Mouse (Mus musculus) kidney, postnatal 0 days (tissue): ENCODE results near the gene Nek2. TPM values are rescaled to one million over a fixed set of nuclear protein-coding genes. Genes with fewer than 3 reads are reported as not detected.
A peak's percentile ranks its signal among the peaks of the same experiment; 100 is the strongest.

Experiments
- ATAC-seq: fragments of 200-750 bp; cut with Nextera tagmentation; replicated peaks from 2 replicates; pipeline ENCODE4 v1.8.0; 2017; ENCODE audit warnings: low read depth, moderate number of reproducible peaks, moderate TSS enrichment, moderate library complexity; ENCODE audit not compliant: low FRiP score
- DNase-seq: peaks from one replicate; pipeline ENCODE4 v3.0.0-alpha.2; 2016; ENCODE audit warnings: low spot score
- H3K27ac ChIP-seq: fragments of 300-500 bp; sonication (generic); 2 replicates; pipeline ENCODE4 v1.5.1; 2014; ENCODE audit warnings: mild to moderate bottlenecking
- H3K27me3 ChIP-seq: fragments of 300-500 bp; sonication (generic); 2 replicates; pipeline ENCODE4 v1.6.1; 2014; ENCODE audit warnings: low read length, mixed read lengths; ENCODE audit not compliant: insufficient read depth
- H3K36me3 ChIP-seq: fragments of 300-500 bp; sonication (generic); 2 replicates; pipeline ENCODE4 v1.6.1; 2014; ENCODE audit warnings: low read length, mixed read lengths; ENCODE audit not compliant: insufficient read depth
- H3K4me1 ChIP-seq: fragments of 300-500 bp; sonication (generic); replicated peaks from 2 replicates; pipeline ENCODE4 v1.6.1; 2014; ENCODE audit warnings: antibody characterized with exemption, low read length, mixed read lengths; ENCODE audit not compliant: insufficient read depth
- H3K4me2 ChIP-seq: fragments of 300-500 bp; sonication (generic); 2 replicates; pipeline ENCODE4 v1.6.1; 2014; ENCODE audit warnings: mild to moderate bottlenecking, low read length, moderate library complexity, mixed read lengths
- H3K4me3 ChIP-seq: fragments of 300-500 bp; sonication (generic); replicated peaks from 2 replicates; pipeline ENCODE4 v1.5.1; 2014; ENCODE audit warnings: low read depth, low read length
- H3K9ac ChIP-seq: fragments of 300-500 bp; sonication (generic); 2 replicates; pipeline ENCODE4 v1.6.1; 2014; ENCODE audit warnings: low read depth, low read length
- H3K9me3 ChIP-seq: fragments of 300-500 bp; sonication (generic); replicated peaks from 2 replicates; pipeline ENCODE4 v1.6.1; 2016; ENCODE audit warnings: low read length, inconsistent platforms, mixed read lengths
- CTCF ChIP-seq: IDR thresholded peaks from 2 replicates; pipeline ENCODE4 v1.5.1; 2016; ENCODE audit warnings: antibody characterized with exemption, low read depth, mild to moderate bottlenecking, moderate library complexity
- WGBS: fragments of 180-500 bp; shearing (Covaris S2); extraction: QIAGEN DNeasy Blood & Tissue Kit; methylation state at CpG from one replicate; pipeline ENCODE4 v1.1.7; 2014; 5-methylcytosine and 5-hydroxymethylcytosine counted together
- polyA plus RNA-seq: library from polyadenylated mRNA; unstranded; fragments of >200 nt; fragmentation: Nextera tagmentation; extraction: Ambion mirVana; gene quantifications from 2 replicates; pipeline ENCODE4 v1.2.1, GENCODE M21; 2015

The Nek2 gene
- polyA plus RNA-seq, 1 experiment from 2014 or later = 21.3 TPM

DNA sequence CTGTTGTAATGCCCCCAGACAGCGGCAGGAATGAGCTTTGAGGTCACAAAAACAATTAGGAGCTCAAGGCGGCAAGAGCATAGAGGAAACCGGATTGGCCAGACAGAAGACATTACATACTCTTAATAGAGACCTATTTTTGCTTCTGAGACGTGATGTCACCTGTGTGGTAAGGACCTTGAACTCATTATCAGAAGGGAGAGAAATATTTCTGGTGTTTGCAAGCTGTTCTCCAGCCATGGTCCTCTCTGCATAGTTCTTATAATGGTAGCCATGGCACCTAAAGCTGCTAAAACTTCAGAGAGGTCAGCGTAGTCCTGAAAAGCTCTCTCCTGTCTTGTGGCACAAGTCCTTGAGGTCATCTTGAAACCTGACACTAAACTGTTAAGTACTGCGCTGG lies 35.0 kb upstream of the Nek2 start:
- ATAC-seq (no peak), DNase-seq (no peak)
- no peak overlapping the region for H3K27ac ChIP-seq
- H3K4me3 ChIP-seq = no peak overlapping the region
- no peaks in the 10 kb centered on the region for H3K27me3 ChIP-seq
- no peak overlapping the region for H3K9ac ChIP-seq
- H3K9me3 ChIP-seq = no peaks in the 10 kb centered on the region; the same call in 1 of the 2 replicates
- no peaks in the 10 kb centered on the region for H3K4me1 ChIP-seq
- TF ChIP-seq CTCF = no peak
- H3K36me3 ChIP-seq = no peaks in the 10 kb centered on the region
- WGBS = 47% methylated on average over 6 of the region's 6 CpGs
- H3K4me2 ChIP-seq = no peak overlapping the region

DNA sequence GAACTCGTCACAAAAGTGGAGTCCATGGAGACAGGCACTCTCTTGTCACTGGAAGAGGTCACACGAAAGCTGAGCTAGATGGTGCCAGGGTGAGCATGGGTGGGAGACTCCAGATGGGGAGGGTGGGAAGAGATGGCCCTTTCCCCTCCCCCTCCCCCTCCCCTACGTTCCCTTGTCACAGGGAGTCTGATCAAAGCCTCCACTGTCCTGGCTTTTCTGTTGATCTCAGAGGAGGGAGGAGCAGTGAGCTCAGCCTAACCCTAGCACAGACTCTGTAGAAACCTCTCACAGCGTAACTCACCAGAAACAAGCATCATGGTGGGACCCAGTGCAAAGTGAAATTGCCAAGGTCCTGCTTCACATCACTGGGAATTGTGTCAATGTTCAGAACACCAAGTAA lies 33.9 kb upstream of the Nek2 start:
- no peaks in the 10 kb centered on the region for H3K4me1 ChIP-seq
- no peaks in the 10 kb centered on the region for H3K36me3 ChIP-seq
- 24% methylated on average over 4 of the region's 4 CpGs for WGBS
- no peak for ATAC-seq
- no peak overlapping the region for H3K4me2 ChIP-seq
- no peak overlapping the region for H3K27ac ChIP-seq
- H3K9me3 ChIP-seq = no peaks in the 10 kb centered on the region; the same call in 1 of the 2 replicates
- no peak overlapping the region for H3K9ac ChIP-seq
- no peak for TF ChIP-seq CTCF
- no peak overlapping the region for H3K4me3 ChIP-seq
- DNase-seq = no peak
- no peaks in the 10 kb centered on the region for H3K27me3 ChIP-seq

DNA sequence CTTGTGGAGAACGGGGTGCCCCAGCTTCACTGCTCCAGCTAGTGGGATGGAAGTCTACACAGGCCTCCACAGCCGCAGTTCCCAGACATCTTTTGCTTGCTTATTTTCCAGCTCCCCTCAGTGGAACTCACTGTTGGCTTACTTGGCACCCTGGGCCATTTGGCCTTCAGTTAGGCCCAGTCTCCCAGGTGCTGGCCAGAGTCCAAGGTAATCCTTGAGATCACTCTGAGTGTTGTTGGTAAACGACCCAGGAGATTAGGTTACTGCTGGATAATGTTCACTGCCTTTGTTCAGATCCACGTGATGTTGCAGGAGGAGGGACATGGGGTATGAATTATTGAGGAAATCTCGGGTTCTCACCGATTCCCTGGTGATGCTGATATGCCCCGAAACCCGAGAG lies 28.3 kb upstream of the Nek2 start:
- peak; percentile 54 for DNase-seq
- no peaks in the 10 kb centered on the region for H3K36me3 ChIP-seq
- no peak overlapping the region for H3K4me2 ChIP-seq
- no peaks in the 10 kb centered on the region for H3K27me3 ChIP-seq
- 48% methylated on average over 8 of the region's 8 CpGs for WGBS
- peak; percentile 58 for ATAC-seq
- no peak overlapping the region for H3K27ac ChIP-seq
- no peaks in the 10 kb centered on the region; the same call in 1 of the 2 replicates for H3K9me3 ChIP-seq
- no peak for TF ChIP-seq CTCF
- no peaks in the 10 kb centered on the region for H3K4me1 ChIP-seq
- H3K9ac ChIP-seq = no peak overlapping the region
- no peak overlapping the region for H3K4me3 ChIP-seq

DNA sequence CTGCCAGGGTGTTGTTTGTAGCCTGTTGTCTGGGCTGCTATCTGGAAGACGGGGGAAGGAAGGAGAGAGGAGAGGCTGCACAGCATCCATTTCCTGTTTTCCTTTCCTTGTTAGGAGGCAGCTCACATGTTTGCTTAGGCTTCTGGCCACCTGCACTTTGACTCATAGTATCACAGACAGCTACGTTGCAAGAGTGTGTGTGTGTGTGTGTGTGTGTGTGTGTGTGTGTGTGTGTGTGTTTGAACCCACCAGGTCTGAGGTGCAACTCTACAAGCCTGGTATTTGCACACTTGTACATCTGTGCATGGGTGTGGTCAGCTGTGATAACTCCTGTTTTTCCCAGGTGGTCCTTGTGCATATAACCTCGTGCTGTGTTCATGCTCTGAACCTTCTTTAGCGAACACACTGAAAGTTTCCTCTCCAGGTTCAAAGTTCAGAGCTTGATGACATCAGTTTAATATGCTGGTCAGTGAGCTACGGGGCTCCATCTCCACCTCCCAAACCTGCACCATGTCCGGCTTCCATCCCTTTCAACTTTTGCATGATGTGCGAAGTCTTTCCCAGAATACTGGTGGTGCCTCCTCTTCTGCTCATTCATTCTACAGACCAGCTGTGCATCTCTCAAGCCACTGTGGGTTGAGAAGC lies 27.2 kb upstream of the Nek2 start:
- no peaks in the 10 kb centered on the region for H3K36me3 ChIP-seq
- 69% methylated on average over 7 of the region's 7 CpGs for WGBS
- no peak for DNase-seq
- H3K9ac ChIP-seq = no peak overlapping the region
- H3K27ac ChIP-seq = no peak overlapping the region
- H3K9me3 ChIP-seq = no peaks in the 10 kb centered on the region; the same call in 1 of the 2 replicates
- no peak overlapping the region for H3K4me2 ChIP-seq
- no peak for TF ChIP-seq CTCF
- H3K4me1 ChIP-seq = no peaks in the 10 kb centered on the region
- H3K4me3 ChIP-seq = no peak overlapping the region
- H3K27me3 ChIP-seq = no peaks in the 10 kb centered on the region
- ATAC-seq = no peak

DNA sequence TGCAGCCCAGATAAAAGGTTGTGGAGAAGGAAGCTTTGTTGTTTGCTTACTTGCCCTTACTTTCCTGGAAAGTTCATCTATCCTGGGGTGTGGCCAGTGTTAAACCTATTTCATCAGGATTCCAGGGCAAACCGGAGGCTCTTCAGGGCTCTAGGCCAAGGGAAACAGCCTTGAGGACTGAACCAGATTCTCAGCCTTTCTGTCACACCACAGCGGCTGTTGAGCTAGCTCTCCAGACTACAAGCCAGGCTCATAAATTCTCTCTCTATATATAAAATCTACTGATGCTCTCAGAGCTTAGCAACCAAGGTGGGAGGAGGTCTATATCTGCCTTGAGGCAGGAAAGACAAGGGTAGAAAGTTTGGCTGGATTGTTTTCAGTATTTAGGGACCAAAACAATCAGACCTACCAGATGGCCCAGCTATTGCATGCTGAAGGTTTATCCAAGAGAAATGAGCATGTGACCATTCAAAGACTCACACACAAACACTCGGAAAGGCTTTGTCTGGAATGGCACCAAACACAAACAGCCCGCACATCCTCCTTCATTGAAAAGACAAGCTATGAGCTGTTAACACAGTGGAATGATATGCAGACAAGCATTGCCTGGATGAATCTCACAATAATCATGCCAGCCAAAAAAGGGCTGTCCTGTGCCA lies 24.9 kb upstream of the Nek2 start:
- H3K9ac ChIP-seq = no peak overlapping the region
- no peaks in the 10 kb centered on the region for H3K36me3 ChIP-seq
- H3K27ac ChIP-seq = no peak overlapping the region
- H3K9me3 ChIP-seq = no peaks in the 10 kb centered on the region
- TF ChIP-seq CTCF = no peak
- no peak for DNase-seq
- ATAC-seq = no peak
- 60% methylated on average over 4 of the region's 4 CpGs for WGBS
- H3K27me3 ChIP-seq = no peaks in the 10 kb centered on the region
- no peak overlapping the region for H3K4me3 ChIP-seq
- H3K4me2 ChIP-seq = no peak overlapping the region
- no peaks in the 10 kb centered on the region for H3K4me1 ChIP-seq

DNA sequence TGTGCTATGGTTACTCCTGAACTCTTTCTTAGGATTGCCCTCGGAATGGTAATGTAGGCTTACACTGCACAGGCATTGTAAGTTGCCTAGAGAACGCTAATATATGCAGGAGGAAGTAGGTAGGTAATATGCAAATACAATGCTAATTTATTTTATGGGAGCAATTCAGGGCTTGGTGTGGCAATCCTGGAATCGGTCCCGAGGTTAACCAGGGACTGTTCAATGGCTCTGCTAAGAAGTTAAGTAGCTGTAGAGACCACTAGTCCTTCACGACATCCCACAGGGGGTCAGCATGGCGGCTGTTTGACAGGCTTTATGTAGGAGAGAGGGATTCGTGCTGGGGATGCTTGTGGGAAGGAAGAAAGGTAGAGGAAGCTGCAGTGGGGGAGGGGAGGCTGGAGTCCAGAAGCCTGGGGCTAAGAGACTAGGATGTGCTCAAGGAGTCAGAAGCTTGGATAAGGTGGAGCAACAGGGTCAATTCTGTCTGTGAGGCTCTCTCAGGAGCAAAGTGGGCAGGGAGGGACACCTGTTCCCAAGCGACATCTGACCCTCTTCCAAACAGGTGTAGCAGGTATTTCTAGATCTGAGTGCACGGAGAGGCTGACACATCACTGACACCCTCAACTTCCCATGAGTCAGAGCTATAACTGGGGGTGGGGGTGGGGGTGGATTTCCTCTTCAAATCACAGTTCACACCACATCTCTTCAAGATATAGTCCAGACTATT lies 19.0 kb upstream of the Nek2 start:
- 48% methylated on average over 9 of the region's 9 CpGs for WGBS

More for the DNA sequence above, 19.0 kb upstream of the Nek2 start:
- Histone ChIP-seq H3K9ac (no peak overlapping the region), H3K27ac (0 out of 2 replicates have a peak overlapping the region, but pooled peaks have one; percentile 25), H3K4me2 (no peak overlapping the region), H3K27me3 (no peaks in the 10 kb centered on the region), H3K9me3 (no peaks in the 10 kb centered on the region), H3K4me3 (no peak overlapping the region), H3K4me1 (0 out of 2 replicates have a peak, but pooled peaks cover 7% of the 10 kb centered on the region), H3K36me3 (no peaks in the 10 kb centered on the region)
- ATAC-seq (peak; percentile 48; the same call in 1 of the 2 replicates), DNase-seq (no peak)
- no peak for TF ChIP-seq CTCF
